Mouse (Mus musculus) layer of hippocampus, adult 6 months (tissue): Measurements from ENCODE around the gene Polq. TPM values are rescaled to one million over a fixed set of nuclear protein-coding genes. Genes with fewer than 3 reads are reported as not detected.

ENCODE experiments used
- long read RNA-seq, 2 experiments: library from polyadenylated mRNA; unstranded; transcript quantifications; one replicate each; pipeline ENCODE4 v2.0.0; 2019 to 2020
- polyA plus RNA-seq: library from polyadenylated mRNA; unstranded; fragments of <200 nt; fragmentation: Nextera tagmentation; gene quantifications from 2 replicates; pipeline ENCODE4 v1.2.3, GENCODE M21; 2021

The Polq gene
- polyA plus RNA-seq = 0.18 and 0.24 TPM in 2 replicates
- long read RNA-seq, experiment 1 = 0 reads
- long read RNA-seq, experiment 2 = 0 reads

GRCm38 (mm10) chr16:37011061-37011921 is at the start of gene Polq:
TSS of gene Polq (plus strand) at chr16:37011786.

DNA sequence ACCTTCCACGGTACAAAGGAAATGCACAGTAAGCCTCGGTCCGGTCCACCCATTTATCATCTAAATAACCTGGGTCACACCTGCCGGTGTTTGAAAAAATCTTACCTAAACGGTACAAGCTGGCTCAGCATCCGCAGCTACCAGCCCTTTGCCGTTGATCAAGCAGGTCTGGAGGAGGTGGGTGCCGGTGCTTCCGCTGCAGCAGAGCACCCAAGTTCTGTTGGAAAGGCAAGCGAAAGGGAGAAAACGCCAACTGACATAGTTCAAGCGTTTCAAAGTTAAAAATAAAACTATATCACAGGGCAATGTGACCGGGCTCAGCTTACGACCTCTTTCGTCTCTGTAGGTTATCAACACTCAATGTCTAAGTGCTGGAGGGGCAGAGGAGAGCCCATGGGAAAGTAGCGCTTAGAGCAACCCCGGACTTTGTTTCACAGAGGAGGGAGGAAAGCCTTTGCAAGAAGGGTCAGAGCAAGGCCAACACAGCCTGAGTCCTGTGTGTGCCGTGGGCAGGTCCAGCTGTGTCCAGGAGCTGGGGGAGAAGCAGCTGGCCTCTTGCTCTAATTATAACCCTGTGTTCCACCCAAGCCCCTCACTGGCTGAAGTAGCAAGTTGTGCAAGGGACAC is 21.5 kb upstream of the Polq start, which contains the start of gene Fbxo40:
Gene Fbxo40 (minus strand): TSS at position 469 of the 627 bp plus-strand sequence.

Other genes starting within 250 kb of the Polq start
- 27.2 and 30.3 TPM in 2 replicates for gene Slc15a2, start 226.8 kb upstream of the Polq start, polyA plus RNA-seq
- 61.4 and 62.6 TPM in 2 replicates for gene Iqcb1, start 183.4 kb upstream of the Polq start, polyA plus RNA-seq
- gene Eaf2, start 136.8 kb upstream of the Polq start, polyA plus RNA-seq = 2.5 and 2.6 TPM in 2 replicates
- gene Golgb1, start 136.6 kb upstream of the Polq start, polyA plus RNA-seq = 148 and 173 TPM in 2 replicates
- 2.3 and 3.5 TPM in 2 replicates for gene Hcls1, start 76.8 kb upstream of the Polq start, polyA plus RNA-seq
- not detected in 2 replicates for gene Fbxo40, start 21.3 kb upstream of the Polq start, polyA plus RNA-seq